ENCODE assay signal across 18 mouse cellular contexts in genomic region chr11:5102384-5102783, GRCm38 (mm10). TPM values are rescaled to one million over a fixed set of nuclear protein-coding genes. Genes with fewer than 3 reads are reported as not detected.
DNase-seq lines count a peak whose midpoint lies in the region; ATAC-seq and TF ChIP-seq lines count a peak whose summit lies in the region.
"Had no signal": no experiment of that assay in that cellular context is flagged by ENCODE, and none has a peak within 500 bp of the region (broad histone marks: within the 10 kb centered on the region; RNA-seq: fewer than 3 reads in every experiment).

No protein-coding gene starts in this region.

- H3K4me2 ChIP-seq in liver, embryonic 13.5 days = peak overlapping the region; percentile 19
- H3K4me2 ChIP-seq: forebrain, embryonic 15.5 days; heart, embryonic 13.5 days; hindbrain, embryonic 12.5 days had no signal

- no peaks in the 10 kb centered on the region for H3K9me3 ChIP-seq in G1E (replicated peaks)
- no peaks in the 10 kb centered on the region for H3K9me3 ChIP-seq in liver, embryonic 13.5 days (replicated peaks)
- H3K9me3 ChIP-seq: embryonic facial prominence, embryonic 10.5 days; forebrain, embryonic 15.5 days; heart, embryonic 13.5 days; hindbrain, embryonic 12.5 days had no signal

- intact Hi-C loops in gastrocnemius, adult 2 months (cut with DNase I) = no loop called here

- peaks cover 67% of the 10 kb centered on the region for H3K36me3 ChIP-seq in G1E (replicated peaks)
- H3K36me3 ChIP-seq in liver, embryonic 13.5 days = peaks cover 31% of the 10 kb centered on the region

- no peak for DNase-seq in gastrocnemius, adult 2 months
- no peak for DNase-seq in gastrocnemius, postnatal 4 days (ENCODE audit: low spot score in 2 of 2)
- DNase-seq in G1E (ENCODE audit: low spot score) = peak; percentile 28
- no peak for DNase-seq in liver, embryonic 13.5 days
- no peak for DNase-seq in adrenal gland, postnatal 10 days
- DNase-seq: adrenal gland, adult 2 months; adrenal gland, postnatal 36 days; cerebellum, adult 2 months; gastrocnemius, postnatal 10 days had no signal

- H3K27ac ChIP-seq in gastrocnemius, adult 2 months = peak overlapping the region; percentile 7; the same call in 1 of the 2 replicates
- no peak overlapping the region; the same call in 1 of the 2 replicates for H3K27ac ChIP-seq in liver, embryonic 13.5 days
- H3K27ac ChIP-seq: embryonic facial prominence, embryonic 10.5 days; forebrain, embryonic 15.5 days; heart, embryonic 13.5 days; hindbrain, embryonic 12.5 days had no signal

- H3K4me1 ChIP-seq in G1E (ENCODE audit: insufficient read depth, low read depth, low read length) = peaks cover 55% of the 10 kb centered on the region
- H3K4me1 ChIP-seq in liver, embryonic 13.5 days (replicated peaks) = peaks cover 37% of the 10 kb centered on the region

- no peak for TF ChIP-seq CTCF in gastrocnemius, adult 2 months (IDR thresholded peaks at IDR 0.05)
- no peak for TF ChIP-seq CTCF in G1E (IDR thresholded peaks at IDR 0.05; ENCODE audit: low read depth, low read length)

- 50% methylated on average over 7 of the region's 7 CpGs for WGBS in liver, embryonic 13.5 days (ENCODE audit: insufficient replicate concordance)

- H3K27me3 ChIP-seq in G1E (ENCODE audit: insufficient read depth, low read length) = no peaks in the 10 kb centered on the region
- H3K27me3 ChIP-seq in liver, embryonic 13.5 days = no peaks in the 10 kb centered on the region
- H3K27me3 ChIP-seq: forebrain, embryonic 15.5 days; heart, embryonic 13.5 days; hindbrain, embryonic 12.5 days; Patski had no signal

- ATAC-seq in G1E (ENCODE audit: extremely low read depth, insufficient number of reproducible peaks, low FRiP score, poor library complexity, severe bottlenecking) = no peak
- ATAC-seq in liver, embryonic 13.5 days (ENCODE audit: low read depth) = no peak
- ATAC-seq in megakaryocyte progenitor cell, adult 5-6 weeks (replicated peaks; ENCODE audit: poor library complexity) = peak; percentile 13
- ATAC-seq in granulocyte monocyte progenitor cell, adult 5-6 weeks (replicated peaks; ENCODE audit: poor library complexity, severe bottlenecking) = no peak
- no peak for ATAC-seq in activated CD4-positive, CD25-positive, alpha-beta regulatory T cell, adult 4 months
- ATAC-seq: forebrain, embryonic 15.5 days; hindbrain, embryonic 16.5 days; Patski had no signal

- no peak overlapping the region for H3K4me3 ChIP-seq in gastrocnemius, adult 2 months
- no peak overlapping the region for H3K4me3 ChIP-seq in G1E (ENCODE audit: low read depth, low read length)
- H3K4me3 ChIP-seq in liver, embryonic 13.5 days (replicated peaks) = no peak overlapping the region
- H3K4me3 ChIP-seq: embryonic facial prominence, embryonic 10.5 days; forebrain, embryonic 15.5 days; heart, embryonic 13.5 days; hindbrain, embryonic 12.5 days had no signal

- no peak overlapping the region; the same call in 1 of the 2 replicates for H3K9ac ChIP-seq in liver, embryonic 13.5 days
- H3K9ac ChIP-seq: forebrain, embryonic 15.5 days had no signal

RNA-seq across cellular contexts. Expression of gene Ewsr1, which starts 3.3 kb away (rescaled TPM):
- total RNA-seq in gastrocnemius, adult 2 months (2021) = 10 to 100 TPM; 79.3 to 86.5 TPM
- total RNA-seq in gastrocnemius, postnatal 4 days (2021) = 100 to 1,000 TPM; 205 to 243 TPM
- total RNA-seq in G1E (2014; fragmentation: Nextera tagmentation) (454 and 476 TPM in 2 replicates), G1E (2017) (527 and 560 TPM in 2 replicates)
- 1,012 and 1,154 TPM in 2 replicates for polyA plus RNA-seq in G1E (2012)
- 312 and 331 TPM in 2 replicates for polyA plus RNA-seq in liver, embryonic 13.5 days (2015; fragmentation: Nextera tagmentation; extraction: Ambion mirVana)
- total RNA-seq in megakaryocyte progenitor cell, adult 5-6 weeks (2015) = 183 and 217 TPM in 2 replicates
- 513 and 628 TPM in 2 replicates for total RNA-seq in megakaryocyte progenitor cell, adult 5-6 weeks (2017)
- total RNA-seq in adrenal gland, postnatal 10 days (2021) = 100 to 1,000 TPM; 218 to 322 TPM
- total RNA-seq in granulocyte monocyte progenitor cell, adult 5-6 weeks (2014; fragmentation: Nextera tagmentation) = 342 and 407 TPM in 2 replicates
- total RNA-seq in granulocyte monocyte progenitor cell, adult 5-6 weeks (2017) = 626 and 725 TPM in 2 replicates
- polyA plus RNA-seq in activated CD4-positive, CD25-positive, alpha-beta regulatory T cell, adult 4 months (2017; shearing (Covaris generic)) = 100 to 1,000 TPM; 143 to 144 TPM

RNA-seq across cellular contexts. Expression of gene Rhbdd3, which starts 3.7 kb away (rescaled TPM):
- total RNA-seq in gastrocnemius, adult 2 months (2021) = 10 to 100 TPM; 24.1 to 32.1 TPM
- total RNA-seq in gastrocnemius, postnatal 4 days (2021) = 10 to 100 TPM; 25.7 to 25.8 TPM
- total RNA-seq in G1E (2014; fragmentation: Nextera tagmentation) (9.7 and 10.9 TPM in 2 replicates), G1E (2017) (19.4 and 21.1 TPM in 2 replicates)
- polyA plus RNA-seq in G1E (2012) = 37.2 and 42.8 TPM in 2 replicates
- 11.8 and 14.3 TPM in 2 replicates for polyA plus RNA-seq in liver, embryonic 13.5 days (2015; fragmentation: Nextera tagmentation; extraction: Ambion mirVana)
- 8.5 and 10.2 TPM in 2 replicates for total RNA-seq in megakaryocyte progenitor cell, adult 5-6 weeks (2015)
- total RNA-seq in megakaryocyte progenitor cell, adult 5-6 weeks (2017) = 22.2 and 33.8 TPM in 2 replicates
- total RNA-seq in adrenal gland, postnatal 10 days (2021) = 10 to 100 TPM; 18.5 to 24.5 TPM
- 20.0 and 25.8 TPM in 2 replicates for total RNA-seq in granulocyte monocyte progenitor cell, adult 5-6 weeks (2014; fragmentation: Nextera tagmentation)
- 15.7 and 42.7 TPM in 2 replicates for total RNA-seq in granulocyte monocyte progenitor cell, adult 5-6 weeks (2017)
- 1 to 10 TPM; 5.6 to 5.9 TPM for polyA plus RNA-seq in activated CD4-positive, CD25-positive, alpha-beta regulatory T cell, adult 4 months (2017; shearing (Covaris generic))

RNA-seq across cellular contexts. Expression of gene Gas2l1, which starts 37.3 kb away (rescaled TPM):
- total RNA-seq in gastrocnemius, adult 2 months (2021) = 1 to 10 TPM; 3.6 to 5.0 TPM
- 10 to 100 TPM; 25.1 to 28.5 TPM for total RNA-seq in gastrocnemius, postnatal 4 days (2021)
- total RNA-seq in G1E (2014; fragmentation: Nextera tagmentation) (29.4 and 32.1 TPM in 2 replicates), G1E (2017) (18.2 and 22.1 TPM in 2 replicates)
- polyA plus RNA-seq in G1E (2012) = 103 and 113 TPM in 2 replicates
- polyA plus RNA-seq in liver, embryonic 13.5 days (2015; fragmentation: Nextera tagmentation; extraction: Ambion mirVana) = 14.3 and 15.1 TPM in 2 replicates
- 0.22 and 0.46 TPM in 2 replicates for total RNA-seq in megakaryocyte progenitor cell, adult 5-6 weeks (2015)
- total RNA-seq in megakaryocyte progenitor cell, adult 5-6 weeks (2017) = 0.58 TPM in 1 of 2 replicates, not detected in the other
- 10 to 100 TPM; 28.0 to 32.8 TPM for total RNA-seq in adrenal gland, postnatal 10 days (2021)
- total RNA-seq in granulocyte monocyte progenitor cell, adult 5-6 weeks (2014; fragmentation: Nextera tagmentation) = 1.0 TPM in 1 of 2 replicates, not detected in the other
- total RNA-seq in granulocyte monocyte progenitor cell, adult 5-6 weeks (2017) = 1.2 and 1.3 TPM in 2 replicates
- under 1 TPM; 0.37 to 0.38 TPM for polyA plus RNA-seq in activated CD4-positive, CD25-positive, alpha-beta regulatory T cell, adult 4 months (2017; shearing (Covaris generic))

RNA-seq across cellular contexts. Expression of gene Rasl10a, which starts 44.5 kb away (rescaled TPM):
- not detected for total RNA-seq in gastrocnemius, adult 2 months (2021)
- total RNA-seq in gastrocnemius, postnatal 4 days (2021) = 1 to 10 TPM; 1.9 to 2.8 TPM
- total RNA-seq in G1E (2014; fragmentation: Nextera tagmentation) (not detected in 2 replicates), G1E (2017) (0.55 TPM in 1 of 2 replicates, not detected in the other)
- polyA plus RNA-seq in G1E (2012) = 0.37 and 0.47 TPM in 2 replicates
- 0.42 and 0.50 TPM in 2 replicates for polyA plus RNA-seq in liver, embryonic 13.5 days (2015; fragmentation: Nextera tagmentation; extraction: Ambion mirVana)
- total RNA-seq in megakaryocyte progenitor cell, adult 5-6 weeks (2015) = not detected in 2 replicates
- total RNA-seq in megakaryocyte progenitor cell, adult 5-6 weeks (2017) = not detected in 2 replicates
- under 1 TPM; 0.33 to 0.97 TPM for total RNA-seq in adrenal gland, postnatal 10 days (2021)
- not detected in 2 replicates for total RNA-seq in granulocyte monocyte progenitor cell, adult 5-6 weeks (2014; fragmentation: Nextera tagmentation)
- total RNA-seq in granulocyte monocyte progenitor cell, adult 5-6 weeks (2017) = not detected in 2 replicates
- polyA plus RNA-seq in activated CD4-positive, CD25-positive, alpha-beta regulatory T cell, adult 4 months (2017; shearing (Covaris generic)) = not detected

RNA-seq across cellular contexts. Expression of gene Emid1, which starts 49.7 kb away (rescaled TPM):
- 10 to 100 TPM in 1 of 2 experiments, 1 to 10 TPM in 1; 5.4 to 10.9 TPM for total RNA-seq in gastrocnemius, adult 2 months (2021)
- 10 to 100 TPM; 17.4 to 20.4 TPM for total RNA-seq in gastrocnemius, postnatal 4 days (2021)
- not detected in 2 replicates for total RNA-seq in G1E (2014; fragmentation: Nextera tagmentation)
- 0.16 TPM in 1 of 2 replicates, not detected in the other for total RNA-seq in G1E (2017)
- not detected in 2 replicates for polyA plus RNA-seq in G1E (2012)
- 4.3 and 4.5 TPM in 2 replicates for polyA plus RNA-seq in liver, embryonic 13.5 days (2015; fragmentation: Nextera tagmentation; extraction: Ambion mirVana)
- 3.5 and 5.5 TPM in 2 replicates for total RNA-seq in megakaryocyte progenitor cell, adult 5-6 weeks (2015)
- 5.2 and 5.5 TPM in 2 replicates for total RNA-seq in megakaryocyte progenitor cell, adult 5-6 weeks (2017)
- 1 to 10 TPM; 8.7 to 9.4 TPM for total RNA-seq in adrenal gland, postnatal 10 days (2021)
- total RNA-seq in granulocyte monocyte progenitor cell, adult 5-6 weeks (2014; fragmentation: Nextera tagmentation) = 10.0 and 11.4 TPM in 2 replicates
- total RNA-seq in granulocyte monocyte progenitor cell, adult 5-6 weeks (2017) = 5.1 and 7.9 TPM in 2 replicates
- not detected for polyA plus RNA-seq in activated CD4-positive, CD25-positive, alpha-beta regulatory T cell, adult 4 months (2017; shearing (Covaris generic))
- polyA plus RNA-seq: Patski had no signal
